Mouse (Mus musculus) gastrocnemius, adult 2 months (tissue): ENCODE measurements around the gene Dkk1. TPM values are rescaled to one million over a fixed set of nuclear protein-coding genes. Genes with fewer than 3 reads are reported as not detected.
"Not testable (repeated sequence)": the region's sequence is repeated elsewhere in the genome, so short reads cannot be mapped to it uniquely, and the experiment has no call there.

Experiments used
- DNase-seq: peaks from one replicate; pipeline ENCODE4 v3.0.0; 2022
- H3K27ac ChIP-seq: fragments of 200-600 bp; 2 replicates; pipeline ENCODE4 v1.8.1; 2022; ENCODE audit warnings: mild to moderate bottlenecking
- H3K4me3 ChIP-seq: fragments of 200-600 bp; 2 replicates; pipeline ENCODE4 v1.8.1; 2022; ENCODE audit warnings: mild to moderate bottlenecking, moderate library complexity
- CTCF ChIP-seq: fragments of 200-600 bp; IDR thresholded peaks from 2 replicates; pipeline ENCODE4 v1.8.1; 2022; ENCODE audit warnings: antibody characterized with exemption, mild to moderate bottlenecking, moderate library complexity
- intact Hi-C: fragments of 180-260 bp; cut with DNase I; formaldehyde crosslinking; loops from one replicate; pipeline ENCODE4 v1.15.1; 2025
- long read RNA-seq, 2 experiments: library from polyadenylated mRNA; stranded (forward); transcript quantifications; one replicate each; pipeline ENCODE4 v2.0.0; 2021
- total RNA-seq, 2 experiments: library from RNA; stranded (reverse); gene quantifications; 2 replicates each; pipeline ENCODE4 v1.2.3; 2021

The Dkk1 gene
- not detected for total RNA-seq
- long read RNA-seq, experiment 1 = 0 reads
- long read RNA-seq, experiment 2 = 0 reads

- peak within 1 kb of the TSS; percentile 33 for H3K4me3 ChIP-seq
- H3K27ac ChIP-seq = no peak within 1 kb of the TSS
- peak; percentile 24 for DNase-seq
- intact Hi-C loops = no loop called here
- TF ChIP-seq CTCF = peak; percentile 27
Measured at GRCm38 (mm10) chr19:30549044-30549853, at the start of gene Dkk1. TSS of gene Dkk1 (minus strand) at chr19:30549665.

GRCm38 (mm10) chr19:30586366-30586765 lies 36.9 kb upstream of the Dkk1 start:
- intact Hi-C loops = no loop called here
- Histone ChIP-seq H3K27ac (no peak overlapping the region), H3K4me3 (no peak overlapping the region)
- no peak for TF ChIP-seq CTCF
- DNase-seq = no peak

- TF ChIP-seq CTCF = no peak
- Histone ChIP-seq H3K4me3 (no peak overlapping the region), H3K27ac (no peak overlapping the region)
- intact Hi-C loops = no loop called here
- no peak for DNase-seq
Measured at GRCm38 (mm10) chr19:30564516-30564915, 15.1 kb upstream of the Dkk1 start.

GRCm38 (mm10) chr19:30563876-30564275 lies 14.4 kb upstream of the Dkk1 start:
- H3K27ac ChIP-seq = no peak overlapping the region
- H3K4me3 ChIP-seq = no peak overlapping the region
- intact Hi-C loops = no loop called here
- no peak for DNase-seq
- TF ChIP-seq CTCF = no peak

- Histone ChIP-seq H3K27ac (no peak overlapping the region), H3K4me3 (no peak overlapping the region)
- TF ChIP-seq CTCF = no peak
- intact Hi-C loops = no loop called here
- no peak for DNase-seq
Measured at GRCm38 (mm10) chr19:30558024-30558423, 8.6 kb upstream of the Dkk1 start.

GRCm38 (mm10) chr19:30554467-30554881 lies 5.0 kb upstream of the Dkk1 start:
- intact Hi-C loops = loop anchor here (1.0 to 5.0 kb wide), 2 partner anchors 127 to 305 kb away; no protein-coding TSS in a partner anchor
- Histone ChIP-seq H3K4me3 (peak overlapping the region; percentile 57), H3K27ac (no peak overlapping the region)
- TF ChIP-seq CTCF = peak; percentile 85
- DNase-seq = peak; percentile 59

- intact Hi-C loops = loop anchor here (1.0 to 5.0 kb wide), 2 partner anchors 126 to 304 kb away; no protein-coding TSS in a partner anchor
Measured at GRCm38 (mm10) chr19:30553740-30554139, 4.3 kb upstream of the Dkk1 start.

GRCm38 (mm10) chr19:30552260-30552659 lies 2.8 kb upstream of the Dkk1 start:
- Histone ChIP-seq H3K27ac (no peak overlapping the region), H3K4me3 (no peak overlapping the region)
- intact Hi-C loops = loop anchor here (5.0 kb wide), 1 partner anchor 125 kb away; no protein-coding TSS in a partner anchor
- no peak for TF ChIP-seq CTCF
- DNase-seq = no peak

More at GRCm38 (mm10) chr19:30553740-30554139, 4.3 kb upstream of the Dkk1 start:
- Histone ChIP-seq H3K4me3 (no peak overlapping the region), H3K27ac (no peak overlapping the region)
- no peak for TF ChIP-seq CTCF
- DNase-seq = no peak

- H3K4me3 ChIP-seq = no peak overlapping the region
- intact Hi-C loops = loop anchor here (5.0 kb wide), 1 partner anchor 123 kb away; no protein-coding TSS in a partner anchor
- DNase-seq = no peak
Measured at GRCm38 (mm10) chr19:30549854-30550647, 586 bp upstream of the Dkk1 start.

GRCm38 (mm10) chr19:30548411-30549043 lies 938 bp downstream of the Dkk1 start:
- intact Hi-C loops = no loop called here
- peak overlapping the region; percentile 33; the same call in 1 of the 2 replicates for H3K4me3 ChIP-seq
- no peak for DNase-seq
- no peak for TF ChIP-seq CTCF
- H3K27ac ChIP-seq = no peak overlapping the region

More at GRCm38 (mm10) chr19:30549854-30550647, 586 bp upstream of the Dkk1 start:
- TF ChIP-seq CTCF = no peak
- no peak overlapping the region for H3K27ac ChIP-seq

GRCm38 (mm10) chr19:30539365-30539941 lies 10.0 kb downstream of the Dkk1 start:
- DNase-seq, H3K27ac ChIP-seq, intact Hi-C loops: not testable (repeated sequence)
- H3K4me3 ChIP-seq = peak overlapping the region; percentile 62

GRCm38 (mm10) chr19:30516771-30517170 lies 32.7 kb downstream of the Dkk1 start:
- Histone ChIP-seq H3K4me3 (no peak overlapping the region), H3K27ac (no peak overlapping the region)
- DNase-seq = no peak
- intact Hi-C loops = no loop called here
- TF ChIP-seq CTCF = no peak
